Mouse (Mus musculus): ENCODE data around the gene Slc25a36.

DNA sequence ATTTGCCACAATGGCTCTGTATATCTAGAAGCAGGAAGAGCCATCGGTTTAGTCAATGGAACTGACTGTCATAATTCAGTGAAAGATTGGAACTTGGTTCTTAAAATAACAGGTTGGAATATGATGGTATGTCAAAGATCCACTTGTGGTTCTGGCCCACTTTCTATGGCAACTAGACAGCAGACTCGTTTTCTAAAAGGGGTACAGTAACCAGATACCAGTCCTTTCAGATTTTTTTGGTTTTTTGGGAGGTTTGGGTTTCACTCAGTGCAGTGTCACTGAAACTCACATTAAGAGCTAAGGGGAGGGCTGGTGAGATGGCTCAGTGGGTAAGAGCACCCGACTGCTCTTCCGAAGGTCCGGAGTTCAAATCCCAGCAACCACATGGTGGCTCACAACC is 41.5 kb downstream of the Slc25a36 start:
- TF ChIP-seq POLR2AphosphoS5 (IDR thresholded peaks at IDR 0.05; ENCODE audit: insufficient replicate concordance, low read depth, low read length) (no peak), CTCF (IDR thresholded peaks at IDR 0.05; ENCODE audit: low read depth, low read length) (no peak), GATA1 (IDR thresholded peaks at IDR 0.05; ENCODE audit: borderline replicate concordance, low read length) (no peak), TAL1 (conservative IDR thresholded peaks at IDR 0.05; ENCODE audit: low read depth, low read length) (no peak)
